Mouse (Mus musculus): ENCODE results near the gene Cavin3.

Cavin3 gene

GRCm38 (mm10) chr7:105481505-105482411 is at the start of gene Cavin3:
Cavin3 (minus strand) TSS chr7:105482300.
- DNase-seq (ENCODE audit: low spot score) = no peak

GRCm38 (mm10) chr7:105528094-105528493 is 46.0 kb upstream of the Cavin3 start:
- no peak for DNase-seq (ENCODE audit: low spot score)

- DNase-seq (ENCODE audit: low spot score) = no peak
These were observed 45.3 kb upstream of the Cavin3 start for GRCm38 (mm10) chr7:105527306-105527937.

GRCm38 (mm10) chr7:105524222-105524621 is 42.1 kb upstream of the Cavin3 start:
- DNase-seq (ENCODE audit: low spot score) = no peak

GRCm38 (mm10) chr7:105520201-105520600 is 38.1 kb upstream of the Cavin3 start:
- DNase-seq (ENCODE audit: low spot score) = no peak

- no peak for DNase-seq (ENCODE audit: low spot score)
These were observed 37.7 kb upstream of the Cavin3 start for GRCm38 (mm10) chr7:105519771-105520170.

GRCm38 (mm10) chr7:105519336-105519735 is 37.2 kb upstream of the Cavin3 start:
- DNase-seq (ENCODE audit: low spot score) = no peak

GRCm38 (mm10) chr7:105516669-105517360 is 34.7 kb upstream of the Cavin3 start:
- no peak for DNase-seq (ENCODE audit: low spot score)

- DNase-seq (ENCODE audit: low spot score) = peak; percentile 48
These were observed 33.1 kb upstream of the Cavin3 start for GRCm38 (mm10) chr7:105515178-105515577.

- no peak for DNase-seq (ENCODE audit: low spot score)
These were observed 32.5 kb upstream of the Cavin3 start for GRCm38 (mm10) chr7:105514561-105514960.

GRCm38 (mm10) chr7:105513845-105514291 is 31.8 kb upstream of the Cavin3 start:
- no peak for DNase-seq (ENCODE audit: low spot score)

GRCm38 (mm10) chr7:105510143-105510542 is 28.0 kb upstream of the Cavin3 start:
- no peak for DNase-seq (ENCODE audit: low spot score)

- DNase-seq (ENCODE audit: low spot score) = no peak
These were observed 25.2 kb upstream of the Cavin3 start for GRCm38 (mm10) chr7:105507257-105507656.

- no peak for DNase-seq (ENCODE audit: low spot score)
These were observed 19.9 kb upstream of the Cavin3 start for GRCm38 (mm10) chr7:105501984-105502383.

GRCm38 (mm10) chr7:105499676-105500075 is 17.6 kb upstream of the Cavin3 start:
- no peak for DNase-seq (ENCODE audit: low spot score)

- no peak for DNase-seq (ENCODE audit: low spot score)
These were observed 16.9 kb upstream of the Cavin3 start for GRCm38 (mm10) chr7:105498854-105499492.

- no peak for DNase-seq (ENCODE audit: low spot score)
These were observed 15.8 kb upstream of the Cavin3 start for GRCm38 (mm10) chr7:105497881-105498280.

GRCm38 (mm10) chr7:105487104-105487876 is 5.2 kb upstream of the Cavin3 start:
- DNase-seq (ENCODE audit: low spot score) = no peak

GRCm38 (mm10) chr7:105485029-105485428 is 2.9 kb upstream of the Cavin3 start:
- no peak for DNase-seq (ENCODE audit: low spot score)

- no peak for DNase-seq (ENCODE audit: low spot score)
These were observed 326 bp upstream of the Cavin3 start for GRCm38 (mm10) chr7:105482426-105482825.
